Mouse (Mus musculus) neural tube, embryonic 11.5 days (tissue): ENCODE results near the gene Taar8c. TPM values are rescaled to one million over a fixed set of nuclear protein-coding genes. Genes with fewer than 3 reads are reported as not detected.
"Not testable (repeated sequence)": the region's sequence is repeated elsewhere in the genome, so short reads cannot be mapped to it uniquely, and the experiment has no call there.

Experiments used
- ATAC-seq: fragments of 200-750 bp; cut with Nextera tagmentation; 2 replicates; pipeline ENCODE4 v1.8.0; 2017; ENCODE audit warnings: moderate number of reproducible peaks, mild to moderate bottlenecking, moderate TSS enrichment, moderate library complexity; ENCODE audit not compliant: insufficient read depth, low FRiP score, low TSS enrichment
- DNase-seq: peaks from one replicate; pipeline ENCODE4 v3.0.0-alpha.2; 2015; ENCODE audit warnings: low spot score
- H3K27ac ChIP-seq: fragments of 300-500 bp; sonication (generic); 2 replicates; pipeline ENCODE4 v1.5.1; 2014; ENCODE audit warnings: low read depth, mild to moderate bottlenecking, low read length
- H3K27me3 ChIP-seq: fragments of 300-500 bp; sonication (generic); 2 replicates; pipeline ENCODE4 v1.6.1; 2014; ENCODE audit warnings: mild to moderate bottlenecking, low read length, mixed read lengths; ENCODE audit not compliant: control insufficient read depth, insufficient read depth
- H3K36me3 ChIP-seq: fragments of 300-500 bp; sonication (generic); 2 replicates; pipeline ENCODE4 v1.6.1; 2014; ENCODE audit warnings: mild to moderate bottlenecking, low read length, moderate library complexity, mixed read lengths; ENCODE audit not compliant: control insufficient read depth, insufficient read depth
- H3K4me1 ChIP-seq: fragments of 300-500 bp; sonication (generic); 2 replicates; pipeline ENCODE4 v1.6.1; 2014; ENCODE audit warnings: low read length, mixed read lengths; ENCODE audit not compliant: control insufficient read depth, insufficient read depth
- H3K4me2 ChIP-seq: fragments of 300-500 bp; sonication (generic); 2 replicates; pipeline ENCODE4 v1.6.1; 2014; ENCODE audit warnings: low read depth, mild to moderate bottlenecking, moderate library complexity
- H3K4me3 ChIP-seq: fragments of 300-500 bp; sonication (generic); 2 replicates; pipeline ENCODE4 v1.5.1; 2014; ENCODE audit warnings: low read depth, low read length
- H3K9ac ChIP-seq: fragments of 300-500 bp; sonication (generic); 2 replicates; pipeline ENCODE4 v1.6.1; 2014; ENCODE audit warnings: mild to moderate bottlenecking, low read length
- H3K9me3 ChIP-seq: fragments of 300-500 bp; sonication (generic); 2 replicates; pipeline ENCODE4 v1.6.1; 2016; ENCODE audit warnings: low read length; ENCODE audit not compliant: control insufficient read depth
- WGBS: fragments of 180-500 bp; shearing (Covaris S2); extraction: QIAGEN DNeasy Blood & Tissue Kit; methylation state at CpG from one replicate; pipeline ENCODE4 v1.1.7; 2014; 5-methylcytosine and 5-hydroxymethylcytosine counted together
- polyA plus RNA-seq: library from polyadenylated mRNA; unstranded; fragments of >200 nt; fragmentation: Nextera tagmentation; extraction: Ambion mirVana; gene quantifications from 2 replicates; pipeline ENCODE4 v1.2.1, GENCODE M21; 2014

The Taar8c gene
- polyA plus RNA-seq, result not detected in 2 replicates

GRCm38 (mm10) chr10:24101812-24102211 lies at the start of gene Taar8c:
Taar8c (minus strand) TSS chr10:24101912.
- H3K9me3 ChIP-seq, DNase-seq, H3K36me3 ChIP-seq, H3K27ac ChIP-seq, H3K9ac ChIP-seq, H3K27me3 ChIP-seq, H3K4me2 ChIP-seq, ATAC-seq, H3K4me1 ChIP-seq, H3K4me3 ChIP-seq: not testable (repeated sequence)
- 86% methylated on average over 1 of the region's 3 CpGs for WGBS

GRCm38 (mm10) chr10:24150086-24150485 lies 48.4 kb upstream of the Taar8c start:
- DNase-seq (no peak), ATAC-seq (no peak)
- WGBS, result 57% methylated on average over 7 of the region's 7 CpGs
- H3K9ac ChIP-seq, result no peak overlapping the region
- H3K36me3 ChIP-seq, result no peaks in the 10 kb centered on the region
- H3K4me2 ChIP-seq, result peak overlapping the region; percentile 52; the same call in 1 of the 2 replicates
- no peaks in the 10 kb centered on the region for H3K27me3 ChIP-seq
- no peaks in the 10 kb centered on the region for H3K9me3 ChIP-seq
- no peaks in the 10 kb centered on the region for H3K4me1 ChIP-seq
- H3K27ac ChIP-seq, result no peak overlapping the region
- H3K4me3 ChIP-seq, result no peak overlapping the region

DNA sequence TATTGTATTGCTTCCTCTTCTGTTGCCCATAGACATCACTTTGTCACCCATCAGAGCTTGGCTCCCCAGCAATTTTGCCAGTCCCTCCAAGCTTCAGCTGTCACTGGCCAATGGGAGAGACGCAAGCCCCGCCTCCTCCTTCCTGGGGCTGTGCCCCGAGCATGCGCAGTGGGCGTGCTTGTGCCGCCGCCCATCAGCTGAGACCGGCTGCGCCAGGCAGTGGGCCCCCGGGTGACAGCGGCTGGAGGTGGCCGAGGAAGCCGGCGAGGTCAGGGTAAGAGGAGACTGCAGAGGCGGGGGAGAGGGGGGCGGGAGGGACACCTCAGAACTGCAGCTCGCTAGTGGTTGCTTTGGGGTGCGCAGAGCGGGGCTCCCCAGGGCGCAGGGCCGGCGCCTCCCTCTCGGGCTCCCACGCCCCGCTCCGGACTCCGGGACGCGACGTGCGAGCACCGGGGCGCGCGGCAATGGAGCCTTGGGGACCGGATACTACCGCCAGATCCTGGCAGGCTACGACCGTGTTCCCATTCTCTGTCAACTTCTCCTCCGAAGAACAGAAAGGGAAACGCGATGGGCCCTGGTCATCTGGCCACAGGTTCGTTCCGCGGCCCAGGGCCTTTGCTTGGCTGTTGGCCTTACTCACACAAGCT lies 47.5 kb upstream of the Taar8c start, which contains the start of gene Stx7:
Stx7 (plus strand) TSS at position 168 of the 647 bp plus-strand sequence.
- Histone ChIP-seq H3K4me1 (no peaks in the 10 kb centered on the region), H3K9ac (peak within 1 kb of the TSS; percentile 75), H3K9me3 (no peaks in the 10 kb centered on the region), H3K27ac (peak within 1 kb of the TSS; percentile 67; the same call in 1 of the 2 replicates), H3K4me3 (peak within 1 kb of the TSS; percentile 68), H3K36me3 (no peaks in the 10 kb centered on the region), H3K4me2 (peak within 1 kb of the TSS; percentile 52), H3K27me3 (no peaks in the 10 kb centered on the region)
- ATAC-seq (peak; percentile 97), DNase-seq (peak; percentile 94)
- WGBS, result under 1% methylated on average over 41 of the region's 45 CpGs

DNA sequence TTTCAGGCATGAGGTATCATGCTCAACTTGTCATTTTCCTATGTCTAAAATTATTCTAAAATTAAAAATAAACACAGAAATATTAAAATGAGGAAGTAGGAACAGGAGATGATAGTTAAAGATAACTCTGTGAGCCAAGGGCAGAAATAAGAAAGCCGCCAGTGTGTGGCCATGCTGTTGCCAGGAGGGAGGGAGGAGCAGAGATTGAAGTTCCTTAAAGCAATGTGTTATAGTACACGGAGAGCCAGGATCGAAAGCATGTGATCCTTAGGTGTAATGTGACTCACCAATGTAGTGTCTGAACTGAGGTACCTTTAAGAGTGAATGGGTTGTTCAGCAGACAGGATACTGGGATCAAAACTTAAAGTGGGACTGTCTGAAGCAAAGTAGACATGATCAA lies 41.0 kb upstream of the Taar8c start:
- Histone ChIP-seq H3K27me3 (no peaks in the 10 kb centered on the region), H3K36me3 (no peaks in the 10 kb centered on the region), H3K4me3 (no peak overlapping the region), H3K4me2 (no peak overlapping the region), H3K9me3 (no peaks in the 10 kb centered on the region), H3K4me1 (no peaks in the 10 kb centered on the region), H3K27ac (no peak overlapping the region), H3K9ac (no peak overlapping the region)
- 88% methylated on average over 3 of the region's 3 CpGs for WGBS
- ATAC-seq (no peak), DNase-seq (no peak)

DNA sequence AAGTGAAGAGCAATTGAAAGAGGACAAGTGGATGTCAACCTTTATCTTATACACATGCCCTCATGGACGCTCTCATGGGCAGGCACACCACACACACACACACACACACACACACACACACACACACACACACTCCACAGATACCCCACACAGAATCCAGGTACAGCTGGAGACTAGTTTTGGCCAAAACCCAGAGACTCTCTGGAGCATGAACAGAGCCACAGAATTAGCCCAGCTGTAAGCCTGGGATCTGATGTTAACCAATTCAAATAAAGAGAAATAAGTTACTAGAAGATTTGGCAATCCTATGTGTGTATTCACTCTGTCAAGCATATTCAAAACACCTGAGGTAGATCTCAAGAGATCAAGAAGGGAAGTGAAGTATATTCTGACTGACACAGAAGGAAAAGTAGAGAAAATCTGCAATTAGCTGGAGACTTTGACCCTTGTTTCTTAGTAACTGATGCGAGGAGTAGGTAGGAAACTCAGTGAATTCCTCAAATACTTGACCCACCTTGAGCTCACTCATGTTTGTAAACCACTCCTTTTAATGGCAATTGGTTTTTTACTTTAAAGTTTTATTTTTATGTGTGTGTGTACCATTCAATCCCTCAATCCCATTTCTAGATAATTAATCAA lies 37.0 kb upstream of the Taar8c start:
- ATAC-seq (no peak), DNase-seq (no peak)
- Histone ChIP-seq H3K27ac (no peak overlapping the region), H3K9ac (no peak overlapping the region), H3K9me3 (no peaks in the 10 kb centered on the region), H3K4me1 (no peaks in the 10 kb centered on the region), H3K4me3 (no peak overlapping the region), H3K36me3 (no peaks in the 10 kb centered on the region), H3K27me3 (no peaks in the 10 kb centered on the region), H3K4me2 (no peak overlapping the region)
- 82% methylated on average over 2 of the region's 2 CpGs for WGBS

- H3K27me3 ChIP-seq, result no peaks in the 10 kb centered on the region
- no peaks in the 10 kb centered on the region for H3K4me1 ChIP-seq
- H3K9me3 ChIP-seq, result no peaks in the 10 kb centered on the region
- H3K4me2 ChIP-seq, result no peak overlapping the region
- H3K36me3 ChIP-seq, result no peaks in the 10 kb centered on the region
- DNase-seq (no peak), ATAC-seq (no peak)
- H3K27ac ChIP-seq, result no peak overlapping the region
- H3K9ac ChIP-seq, result no peak overlapping the region
- 63% methylated on average over 7 of the region's 7 CpGs for whole genome bisulfite sequencing
- no peak overlapping the region for H3K4me3 ChIP-seq
Observed at GRCm38 (mm10) chr10:24134071-24134645, 32.4 kb upstream of the Taar8c start.

- no peak for ATAC-seq
- no peaks in the 10 kb centered on the region for H3K9me3 ChIP-seq
Observed at GRCm38 (mm10) chr10:24133132-24133531, 31.4 kb upstream of the Taar8c start.

GRCm38 (mm10) chr10:24132273-24132672 lies 30.6 kb upstream of the Taar8c start:
- H3K4me1 ChIP-seq, result no peaks in the 10 kb centered on the region
- H3K9ac ChIP-seq, result no peak overlapping the region
- WGBS, result 12% methylated on average over 5 of the region's 5 CpGs
- no peaks in the 10 kb centered on the region for H3K27me3 ChIP-seq
- H3K4me3 ChIP-seq, result no peak overlapping the region
- H3K4me2 ChIP-seq, result no peak overlapping the region
- no peaks in the 10 kb centered on the region for H3K36me3 ChIP-seq
- H3K27ac ChIP-seq, result no peak overlapping the region
- ATAC-seq, result no peak
- no peaks in the 10 kb centered on the region for H3K9me3 ChIP-seq
- DNase-seq, result no peak

More at GRCm38 (mm10) chr10:24133132-24133531, 31.4 kb upstream of the Taar8c start:
- 46% methylated on average over 2 of the region's 2 CpGs for WGBS
- Histone ChIP-seq H3K36me3 (no peaks in the 10 kb centered on the region), H3K27me3 (no peaks in the 10 kb centered on the region), H3K27ac (no peak overlapping the region), H3K9ac (no peak overlapping the region), H3K4me3 (no peak overlapping the region), H3K4me1 (no peaks in the 10 kb centered on the region), H3K4me2 (no peak overlapping the region)
- no peak for DNase-seq
